Mouse (Mus musculus): ENCODE data around the gene Pclo. TPM values are rescaled to one million over a fixed set of nuclear protein-coding genes. Genes with fewer than 3 reads are reported as not detected.
"Not testable (repeated sequence)": the region's sequence is repeated elsewhere in the genome, so short reads cannot be mapped to it uniquely, and the experiment has no call there.

Pclo gene
- total RNA-seq, 2 experiments from 2014 or later: 88.7 to 94.6 TPM

DNA sequence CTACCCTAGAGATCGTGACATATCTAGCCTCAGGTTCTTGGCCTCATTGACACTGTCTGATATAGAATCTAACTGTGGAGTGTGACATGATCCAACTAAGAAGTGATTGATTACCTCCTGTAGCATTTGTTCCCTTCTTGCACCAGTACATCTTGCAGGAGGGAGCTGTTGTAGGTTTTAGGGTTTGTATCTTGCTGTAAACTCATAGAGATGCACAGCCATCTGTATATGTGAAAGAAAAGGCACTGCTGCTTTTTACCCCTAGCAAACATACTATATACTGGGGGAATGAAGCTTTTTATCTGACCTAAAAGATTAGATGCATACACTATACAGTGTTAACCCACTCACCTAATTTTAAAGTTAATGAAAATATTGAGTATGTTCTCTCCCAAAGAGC lies 147.9 kb downstream of the Pclo start:
- no peak for DNase-seq (ENCODE audit: low spot score in 2 of 2)

DNA sequence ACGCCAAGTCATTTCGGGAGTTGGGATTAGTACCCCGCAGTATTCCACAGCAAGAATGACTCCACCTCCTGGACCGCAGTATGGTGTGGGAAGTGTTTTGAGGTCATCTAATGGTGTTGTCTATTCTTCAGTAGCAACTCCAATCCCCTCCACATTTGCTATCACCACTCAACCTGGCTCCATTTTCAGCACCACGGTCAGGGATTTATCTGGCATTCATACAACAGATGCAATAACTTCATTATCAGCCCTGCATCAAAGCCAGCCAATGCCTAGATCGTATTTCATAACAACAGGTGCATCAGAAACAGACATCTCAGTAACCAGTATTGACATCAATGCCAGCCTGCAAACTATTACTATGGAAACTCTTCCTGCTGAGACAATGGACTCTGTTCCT lies 165.7 kb downstream of the Pclo start:
- no peak for DNase-seq (ENCODE audit: low spot score in 2 of 2)

DNA sequence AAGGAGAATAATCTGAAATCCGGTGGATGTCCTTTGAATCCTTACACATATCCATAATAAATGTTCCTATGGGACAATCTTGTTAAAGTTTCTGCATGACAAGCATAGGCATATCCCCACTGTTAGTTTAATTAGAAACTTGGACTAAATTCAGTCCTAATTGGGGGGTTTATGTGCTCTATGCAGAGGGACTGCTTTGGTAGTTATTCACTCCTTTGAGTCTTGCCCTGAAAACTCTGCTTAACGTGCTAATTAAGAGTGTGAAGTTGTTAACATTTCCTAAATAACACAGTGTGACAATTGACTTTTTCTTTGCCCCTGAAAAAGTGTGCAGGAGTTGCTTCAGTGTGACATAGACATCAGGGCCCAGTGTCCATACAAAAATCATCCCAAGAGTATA lies 177.3 kb downstream of the Pclo start:
- DNase-seq (ENCODE audit: low spot score in 2 of 2): no peak

DNA sequence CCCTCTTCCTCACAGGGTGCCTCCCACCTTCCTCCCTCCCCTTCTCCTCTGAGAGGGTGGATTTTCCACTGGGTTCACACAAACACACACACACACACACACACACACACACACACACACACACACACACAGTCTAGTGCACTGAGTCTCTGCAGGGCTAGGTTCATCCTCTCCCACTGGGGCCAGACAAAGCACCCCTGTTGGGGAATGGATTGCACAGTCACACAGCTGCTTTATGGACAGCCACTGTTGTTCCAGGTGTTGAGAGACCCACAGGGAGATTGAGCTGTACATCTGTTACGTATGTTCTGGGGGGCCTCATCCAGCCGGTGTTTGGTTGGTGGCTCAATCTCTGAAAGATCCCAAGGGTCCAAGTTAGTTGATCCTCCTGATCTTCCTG lies 182.0 kb downstream of the Pclo start:
- DNase-seq (ENCODE audit: low spot score in 2 of 2): no peak

- no peak for DNase-seq (ENCODE audit: low spot score in 2 of 2)
Observed at GRCm38 (mm10) chr5:14700900-14701299, 186.2 kb downstream of the Pclo start.

DNA sequence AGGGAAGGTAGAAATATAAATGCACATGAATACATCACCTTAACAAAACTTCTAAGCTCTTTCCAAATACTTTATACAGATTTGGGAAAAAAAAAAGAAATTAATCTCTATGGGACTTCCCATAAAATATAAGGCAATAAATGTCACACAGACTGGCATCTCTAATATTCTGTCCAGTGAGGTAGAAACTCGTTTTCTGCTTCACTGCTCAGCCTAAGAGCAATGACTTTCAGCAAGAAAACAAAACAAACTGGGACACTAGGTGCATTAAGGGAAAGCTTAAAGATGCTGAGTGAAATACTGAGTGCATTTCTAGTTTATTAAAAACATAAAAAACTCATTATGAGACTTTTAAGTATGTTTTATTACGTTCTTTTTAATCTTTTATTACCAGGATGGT lies 190.7 kb downstream of the Pclo start:
- DNase-seq (ENCODE audit: low spot score in 2 of 2): no peak

DNA sequence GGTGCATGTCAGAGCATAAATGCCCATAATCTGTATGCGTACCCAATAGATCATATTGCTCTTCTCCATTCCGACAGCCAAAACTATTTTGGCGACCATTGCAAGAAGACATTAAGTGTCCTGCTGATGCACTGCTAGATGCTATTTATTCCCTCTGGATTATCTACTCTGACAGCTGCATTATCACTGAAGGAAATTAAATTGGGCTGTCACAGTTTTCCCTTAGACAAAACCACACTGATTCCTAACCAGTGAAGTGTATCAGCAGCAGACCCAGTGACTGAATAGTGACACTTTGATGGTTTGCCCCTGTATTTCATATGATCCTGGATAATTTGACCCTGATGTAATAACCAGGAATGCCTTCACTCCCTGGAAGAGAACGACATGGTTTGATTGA lies 192.6 kb downstream of the Pclo start:
- DNase-seq (ENCODE audit: low spot score in 2 of 2): no peak

- DNase-seq (ENCODE audit: low spot score in 2 of 2): no peak
Observed at GRCm38 (mm10) chr5:14723576-14723975, 208.9 kb downstream of the Pclo start.

- DNase-seq (ENCODE audit: low spot score in 2 of 2): no peak
Observed at GRCm38 (mm10) chr5:14728676-14729253, 214.0 kb downstream of the Pclo start.

- DNase-seq (ENCODE audit: low spot score in 2 of 2): no peak
Observed at GRCm38 (mm10) chr5:14750882-14751281, 236.2 kb downstream of the Pclo start.

- no peak for DNase-seq (ENCODE audit: low spot score in 2 of 2)
Observed at GRCm38 (mm10) chr5:14766686-14767085, 252.0 kb downstream of the Pclo start.

GRCm38 (mm10) chr5:14782362-14783082 lies 267.8 kb downstream of the Pclo start:
- DNase-seq (ENCODE audit: low spot score in 2 of 2): no peak

- peak in 1 of 2 experiments; percentile 13 for DNase-seq (ENCODE audit: low spot score in 2 of 2)
Observed at GRCm38 (mm10) chr5:14793891-14794290, 279.2 kb downstream of the Pclo start.

DNA sequence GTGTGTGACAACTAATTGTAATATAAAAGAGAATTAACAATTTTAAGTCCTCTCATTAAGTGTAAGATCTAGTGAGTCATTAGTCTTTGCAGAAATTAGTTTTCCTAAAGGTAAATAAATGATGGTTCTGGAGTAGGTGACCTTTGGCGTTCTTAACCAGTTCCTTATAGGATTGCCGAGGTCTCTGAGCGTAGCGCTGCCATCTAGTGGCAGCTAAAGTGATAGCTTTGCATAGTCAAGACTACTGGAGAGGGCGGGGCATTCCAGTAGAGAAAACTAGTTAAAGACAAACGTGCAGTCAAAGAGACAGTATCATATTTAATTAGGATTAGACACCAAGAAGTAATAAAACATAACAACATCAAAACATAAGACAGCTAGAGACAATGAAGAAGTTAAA lies 292.4 kb downstream of the Pclo start:
- peak; percentile 49 to 63 for DNase-seq (ENCODE audit: low spot score in 2 of 2)

DNA sequence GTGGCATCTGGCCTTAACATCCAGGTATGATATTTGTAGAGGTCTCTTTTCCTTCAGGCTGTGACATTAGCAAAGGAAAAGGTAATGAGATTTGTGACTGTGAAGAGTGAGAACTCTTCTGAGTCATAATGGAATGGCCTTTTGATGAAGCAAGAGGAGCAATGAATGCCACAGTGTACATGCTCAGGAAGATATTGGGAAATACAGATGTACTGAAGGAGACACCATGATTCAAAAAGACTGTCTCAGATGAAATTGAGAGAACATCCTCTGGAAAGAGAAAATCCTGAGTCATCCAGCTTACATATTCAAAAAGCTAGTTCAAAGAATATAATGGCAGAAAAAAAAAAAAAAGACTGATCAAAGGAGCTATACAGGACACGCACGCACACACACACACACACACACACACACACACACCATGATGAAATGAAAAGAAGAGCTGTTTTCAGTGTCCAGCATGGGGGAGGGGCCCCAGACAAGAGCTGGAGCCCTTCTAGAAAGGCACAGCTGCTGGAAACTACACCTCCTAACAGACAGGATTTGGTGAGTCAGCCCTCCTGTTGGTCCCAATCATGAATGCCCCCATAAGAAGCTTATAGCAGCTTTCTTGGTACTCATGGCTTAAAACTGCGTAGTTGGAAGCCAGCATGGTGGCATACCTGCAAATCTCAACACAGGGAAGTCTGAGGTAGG lies 318.6 kb downstream of the Pclo start:
- peak; percentile 10 to 33 for DNase-seq (ENCODE audit: low spot score in 2 of 2)

GRCm38 (mm10) chr5:14834155-14834991 lies 319.7 kb downstream of the Pclo start:
- DNase-seq (ENCODE audit: low spot score in 2 of 2): peak; percentile 7 to 27

- no peak for DNase-seq (ENCODE audit: low spot score in 2 of 2)
Observed at GRCm38 (mm10) chr5:14853650-14854049, 338.9 kb downstream of the Pclo start.

GRCm38 (mm10) chr5:14885291-14885690 lies 370.6 kb downstream of the Pclo start:
- not testable (repeated sequence) for DNase-seq (ENCODE audit: low spot score in 2 of 2)

- DNase-seq (ENCODE audit: low spot score in 2 of 2): no peak
Observed at GRCm38 (mm10) chr5:14892242-14892641, 377.5 kb downstream of the Pclo start.

- DNase-seq (ENCODE audit: low spot score in 2 of 2): not testable (repeated sequence)
Observed at GRCm38 (mm10) chr5:14903539-14903938, 388.8 kb downstream of the Pclo start.

Data from layer of hippocampus, postnatal 10 days (tissue).